Mouse (Mus musculus) olfactory bulb, adult 2 months (tissue): Measurements from ENCODE around the gene Tes3-ps.

Source experiments
- CTCF ChIP-seq: fragments of 200-500 bp; IDR thresholded peaks from 2 replicates; pipeline ENCODE4 v1.5.1; 2012; ENCODE audit warnings: low read depth, mild to moderate bottlenecking, low read length, moderate library complexity; ENCODE audit not compliant: insufficient read depth
- POLR2A ChIP-seq: fragments of 200-500 bp; IDR thresholded peaks from 2 replicates; pipeline ENCODE4 v1.6.1; 2012; ENCODE audit warnings: mild to moderate bottlenecking, low read depth, low read length, moderate library complexity; ENCODE audit not compliant: insufficient read depth

DNA sequence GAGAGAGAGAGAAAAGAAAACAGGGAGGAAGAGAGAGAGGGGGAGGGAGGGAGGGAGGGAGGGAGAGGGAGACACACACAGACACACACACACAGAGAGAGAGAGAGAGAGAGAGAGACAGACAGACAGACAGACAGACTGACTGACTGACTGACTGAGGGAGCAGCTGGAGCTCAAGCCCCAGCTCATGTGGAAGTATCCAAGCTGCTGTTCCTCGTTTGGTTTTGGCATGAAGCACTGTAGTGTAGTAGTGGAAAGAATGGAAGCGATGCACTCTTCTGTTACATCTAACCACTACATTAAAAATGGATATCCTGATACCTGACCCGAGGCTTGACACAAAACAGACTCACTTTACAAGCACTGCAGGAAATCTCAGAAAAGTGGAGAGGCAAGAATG lies 52.5 kb downstream of the Tes3-ps start:
- TF ChIP-seq POLR2A (no peak), CTCF (no peak)
